Mouse (Mus musculus): Measurements from ENCODE around the gene Naa15. TPM values are rescaled to one million over a fixed set of nuclear protein-coding genes. Genes with fewer than 3 reads are reported as not detected.
"Not testable (repeated sequence)": the region's sequence is repeated elsewhere in the genome, so short reads cannot be mapped to it uniquely, and the experiment has no call there.

Naa15 gene
- 56.0 and 65.8 TPM in 2 replicates for total RNA-seq (2021)
- long read RNA-seq, full-length matches to known transcripts = 14 of 48 reads
- long read RNA-seq, partial matches to known transcripts = 19 of 48 reads
- long read RNA-seq, other reads (novel, unspliced or antisense) = 15 of 48 reads

DNA sequence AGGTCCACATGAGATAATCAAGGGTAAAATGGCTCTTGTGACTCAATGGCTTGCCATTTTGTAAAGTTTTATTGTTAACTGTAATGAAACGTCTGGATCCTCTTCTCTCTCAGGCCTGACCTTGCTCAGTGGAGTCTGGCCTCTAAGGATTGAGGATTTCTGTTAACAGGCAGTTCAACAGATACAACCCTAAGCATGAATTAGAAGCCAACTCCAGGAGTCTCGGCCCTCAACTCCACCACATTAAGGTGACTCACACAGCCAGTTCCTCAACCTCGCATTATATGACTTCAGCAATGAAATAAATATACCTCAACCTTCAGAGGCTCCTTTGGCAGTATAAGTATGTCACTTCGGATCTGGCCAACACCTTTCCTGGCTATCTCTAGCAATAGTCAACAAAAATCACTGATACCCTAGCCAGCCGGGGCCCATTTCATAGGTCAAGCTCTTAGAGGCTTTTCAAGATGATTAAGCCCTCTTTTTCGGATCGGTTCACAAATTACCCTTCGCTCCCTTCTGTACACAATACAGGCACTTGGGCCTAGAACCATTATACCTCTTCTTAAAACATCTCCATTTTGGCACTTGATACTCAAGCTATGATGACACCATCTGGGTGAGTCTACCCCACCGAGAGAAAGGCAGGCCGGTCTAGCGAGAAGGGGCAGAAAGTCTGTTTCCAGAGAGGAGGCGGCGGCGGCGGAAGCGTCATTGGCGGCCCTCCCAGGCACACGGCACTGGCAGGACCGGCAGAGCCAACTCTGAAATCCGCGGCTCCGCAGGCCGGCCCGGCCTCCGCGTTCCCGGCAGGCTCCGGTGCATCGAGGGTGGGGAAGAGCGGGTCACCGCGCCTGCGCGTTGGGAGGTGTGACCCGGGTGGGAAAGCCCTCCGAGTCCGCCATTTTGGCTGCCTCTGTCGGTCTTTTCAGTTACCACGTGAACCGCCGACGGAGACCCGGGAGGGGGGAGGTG, at the start of gene Naa15:
TSS of gene Naa15 (plus strand) at position 51 of the 975 bp plus-strand sequence.
- DNase-seq = peak; percentile 98

DNA sequence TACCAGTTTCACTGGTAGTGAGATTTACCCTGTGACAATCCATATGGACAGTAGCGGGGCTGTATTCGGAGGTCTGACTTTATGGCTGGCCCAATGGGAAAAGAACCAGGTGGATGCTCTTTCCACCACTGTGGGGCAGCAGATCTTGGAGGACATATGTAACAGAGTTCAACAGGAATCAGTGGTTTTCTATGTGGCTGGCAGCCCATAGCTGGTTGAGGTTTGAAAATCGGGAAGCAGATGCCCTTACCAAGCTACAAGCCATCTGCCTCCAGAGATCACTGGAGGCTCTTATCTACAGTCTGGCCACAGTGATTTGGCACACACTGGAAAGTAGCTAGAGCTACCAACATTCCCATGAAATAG, 49.4 kb upstream of the Naa15 start:
- no peak for DNase-seq

DNA sequence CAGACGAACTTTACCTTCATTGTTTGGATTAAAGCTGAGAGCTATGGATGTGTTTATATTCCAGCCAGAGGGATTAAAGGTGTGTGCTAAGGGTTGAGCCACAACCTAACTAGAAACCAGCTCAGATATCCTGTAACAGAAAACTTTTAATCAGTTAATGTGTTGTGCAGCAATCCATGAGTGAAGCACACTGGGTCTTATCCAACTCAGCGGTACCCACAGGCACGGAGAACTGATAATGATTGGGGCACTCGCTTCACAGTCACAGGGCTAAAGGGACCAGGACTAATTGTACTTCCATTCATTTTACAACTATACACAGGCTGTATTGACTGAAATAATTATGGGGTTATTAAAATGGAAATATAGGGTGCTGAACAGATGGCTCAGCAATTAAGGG, 48.0 kb upstream of the Naa15 start:
- DNase-seq = no peak

DNA sequence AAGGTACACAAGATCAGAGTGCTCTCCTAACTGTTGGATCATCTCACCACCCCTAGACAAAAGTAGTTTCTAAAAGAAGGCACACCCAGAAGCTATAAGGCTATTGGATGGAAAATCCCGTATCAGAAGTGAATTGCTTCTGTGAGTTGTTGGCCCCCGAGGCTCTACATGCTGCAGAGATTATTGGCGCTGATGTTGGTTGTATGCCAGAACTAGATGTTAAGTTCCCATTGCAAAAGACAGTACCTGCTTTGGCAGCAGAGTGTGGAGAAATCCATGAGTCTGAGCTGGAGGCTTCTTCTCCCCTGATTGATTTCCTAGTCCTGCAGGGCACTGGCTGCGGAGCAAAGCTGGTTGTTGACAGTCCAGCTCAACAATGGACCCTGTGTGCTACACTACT, 46.9 kb upstream of the Naa15 start:
- no peak for DNase-seq

DNA sequence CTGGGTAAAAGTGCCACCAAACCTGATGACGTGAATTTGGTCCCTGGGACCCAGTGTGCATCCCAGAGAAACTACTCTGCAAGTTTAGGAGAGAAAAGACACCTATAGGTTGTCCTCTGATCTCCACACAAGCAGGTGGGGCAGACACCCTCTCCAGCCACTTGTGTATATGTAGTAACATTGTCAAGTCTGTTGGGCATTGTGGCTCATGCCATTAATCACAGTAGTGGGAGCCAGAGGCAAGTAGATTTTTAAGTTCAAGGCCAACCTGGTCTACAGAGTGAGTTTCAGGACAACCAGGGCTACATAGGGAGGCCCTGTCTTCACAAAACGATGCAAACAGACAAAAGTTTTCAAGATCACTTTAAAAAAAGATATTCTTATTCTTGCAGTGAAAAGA, 43.1 kb upstream of the Naa15 start:
- DNase-seq = no peak

DNA sequence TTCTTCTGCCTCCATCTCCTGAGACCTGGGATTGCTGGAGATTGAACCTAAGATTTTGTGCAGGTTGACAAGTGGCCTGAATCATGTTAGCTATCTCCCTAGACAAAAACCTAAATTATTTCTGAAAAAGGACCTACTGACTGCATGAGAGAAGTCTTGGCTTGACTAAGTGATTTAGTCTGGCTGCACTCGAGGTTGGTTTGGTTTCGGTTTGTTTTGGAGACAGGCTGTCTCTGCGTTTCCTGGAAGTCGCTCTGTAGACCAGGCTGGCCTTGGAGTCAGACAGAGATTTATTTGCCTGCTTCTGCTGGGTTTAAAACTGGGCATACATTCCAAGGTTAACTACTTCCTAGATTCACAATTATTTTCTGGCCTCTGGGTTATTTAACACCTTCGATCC, 42.1 kb upstream of the Naa15 start:
- no peak for DNase-seq

DNA sequence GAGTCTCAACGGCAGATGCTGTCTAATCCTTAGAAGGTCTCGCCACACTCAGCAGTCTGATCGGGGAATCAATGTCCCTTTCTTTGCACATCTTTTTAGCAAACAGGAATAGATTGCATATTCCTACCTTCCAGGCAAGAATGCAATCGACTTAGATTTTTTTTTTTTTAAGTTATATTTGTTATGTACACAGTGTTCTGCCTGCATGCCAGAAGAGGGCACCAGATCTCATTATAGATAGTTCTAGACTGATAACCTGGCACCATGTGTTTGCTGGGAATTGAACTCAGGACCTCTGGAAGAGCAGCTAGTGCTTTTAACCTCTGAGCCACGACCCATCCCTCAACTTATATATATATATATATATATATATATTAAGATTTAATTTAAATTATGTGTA, 41.4 kb upstream of the Naa15 start:
- no peak for DNase-seq

DNA sequence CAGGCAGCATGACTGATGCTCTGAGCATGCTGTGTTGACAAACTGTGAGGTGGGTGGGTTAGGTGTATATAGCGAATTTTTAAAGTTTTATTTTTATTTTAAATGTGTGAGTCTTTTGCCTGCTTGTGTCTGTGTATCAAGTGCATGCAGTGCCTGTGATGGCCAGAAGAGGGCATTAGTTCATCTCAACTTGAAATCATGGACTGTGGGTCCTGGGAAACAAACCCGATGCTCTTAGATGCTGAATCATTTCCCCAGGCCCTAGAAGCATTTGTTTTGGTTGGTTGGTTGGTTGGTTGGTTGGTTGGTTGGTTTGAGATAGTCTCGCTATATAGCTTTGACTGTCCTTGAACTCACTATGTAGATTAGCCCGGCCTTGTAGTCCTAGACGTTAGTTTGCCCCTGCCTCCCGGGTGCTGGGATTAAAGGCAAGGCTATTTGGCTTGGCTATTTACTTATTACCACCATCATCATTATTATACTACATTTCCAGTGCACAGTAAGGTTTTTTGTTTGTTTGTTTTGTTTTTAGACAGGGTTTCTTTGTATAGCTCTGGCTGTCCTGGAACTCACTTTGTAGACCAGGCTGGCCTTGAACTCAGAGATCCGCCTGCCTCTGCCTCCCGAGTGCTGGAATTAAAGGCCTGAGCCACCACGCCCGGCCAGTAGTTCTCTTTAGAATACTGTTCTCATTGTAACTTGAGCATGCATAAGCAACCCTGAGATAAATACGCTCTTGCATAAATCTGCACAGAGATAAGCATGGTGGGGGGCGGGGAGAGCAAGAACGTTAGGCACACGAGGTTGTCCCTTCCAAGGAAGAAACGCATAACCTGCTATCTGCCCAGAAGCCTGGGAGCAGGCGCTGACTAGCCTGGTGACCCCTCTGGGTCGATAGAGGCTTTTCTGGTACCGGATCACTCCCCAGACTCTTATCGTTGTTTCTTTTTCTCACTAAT, 39.4 kb upstream of the Naa15 start:
- peak; percentile 54 for DNase-seq

DNA sequence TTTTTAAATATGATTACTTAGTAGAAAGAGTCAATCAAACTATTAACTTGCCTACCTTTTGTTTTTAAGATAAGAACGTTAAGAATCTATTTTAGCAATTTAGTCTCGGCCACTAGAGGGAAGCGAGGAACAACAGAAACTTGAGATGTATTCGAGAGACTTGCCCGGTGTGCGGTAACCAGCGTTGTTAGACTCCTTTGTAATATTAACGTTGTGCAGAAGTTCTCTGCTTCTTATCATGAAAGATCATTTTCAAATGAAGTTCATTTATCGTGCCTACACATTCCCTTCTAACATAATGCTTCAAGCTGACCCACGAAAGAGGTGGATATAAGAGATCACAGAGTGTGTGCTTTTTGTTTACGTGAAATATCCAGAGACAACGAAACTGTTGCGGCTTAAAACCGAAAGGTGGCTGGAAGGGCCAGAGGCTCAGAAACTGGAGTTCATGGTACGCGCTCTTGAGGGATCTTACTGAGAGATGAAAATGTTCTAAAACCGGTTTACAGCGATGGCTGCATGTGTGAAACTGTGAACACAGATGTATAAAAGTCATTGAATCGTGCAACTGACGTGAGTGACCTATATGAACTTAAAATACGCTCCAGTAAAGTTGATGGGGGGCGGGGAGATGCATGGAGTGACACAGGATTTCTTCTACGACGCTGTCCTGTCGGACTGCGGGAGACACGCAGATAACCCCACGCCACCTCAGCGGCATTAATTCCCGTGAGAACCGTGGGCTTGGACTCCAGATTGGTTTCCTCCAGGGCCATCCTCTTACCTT, 36.9 kb upstream of the Naa15 start:
- DNase-seq = no peak

DNA sequence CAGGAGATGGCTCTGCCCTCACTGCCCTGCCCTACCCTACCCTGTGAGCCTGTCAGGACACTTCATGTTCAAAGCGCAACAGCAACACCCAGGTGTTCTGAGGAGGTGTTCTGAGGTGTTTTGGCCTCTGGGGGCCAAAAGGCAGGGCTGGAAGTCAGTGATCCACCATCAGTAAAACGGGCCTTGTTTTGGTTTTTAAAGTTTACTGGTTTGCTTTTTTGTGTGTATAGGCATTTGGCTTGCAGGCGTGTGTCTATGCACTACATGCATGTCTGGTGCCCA, 36.3 kb upstream of the Naa15 start:
- no peak for DNase-seq

DNA sequence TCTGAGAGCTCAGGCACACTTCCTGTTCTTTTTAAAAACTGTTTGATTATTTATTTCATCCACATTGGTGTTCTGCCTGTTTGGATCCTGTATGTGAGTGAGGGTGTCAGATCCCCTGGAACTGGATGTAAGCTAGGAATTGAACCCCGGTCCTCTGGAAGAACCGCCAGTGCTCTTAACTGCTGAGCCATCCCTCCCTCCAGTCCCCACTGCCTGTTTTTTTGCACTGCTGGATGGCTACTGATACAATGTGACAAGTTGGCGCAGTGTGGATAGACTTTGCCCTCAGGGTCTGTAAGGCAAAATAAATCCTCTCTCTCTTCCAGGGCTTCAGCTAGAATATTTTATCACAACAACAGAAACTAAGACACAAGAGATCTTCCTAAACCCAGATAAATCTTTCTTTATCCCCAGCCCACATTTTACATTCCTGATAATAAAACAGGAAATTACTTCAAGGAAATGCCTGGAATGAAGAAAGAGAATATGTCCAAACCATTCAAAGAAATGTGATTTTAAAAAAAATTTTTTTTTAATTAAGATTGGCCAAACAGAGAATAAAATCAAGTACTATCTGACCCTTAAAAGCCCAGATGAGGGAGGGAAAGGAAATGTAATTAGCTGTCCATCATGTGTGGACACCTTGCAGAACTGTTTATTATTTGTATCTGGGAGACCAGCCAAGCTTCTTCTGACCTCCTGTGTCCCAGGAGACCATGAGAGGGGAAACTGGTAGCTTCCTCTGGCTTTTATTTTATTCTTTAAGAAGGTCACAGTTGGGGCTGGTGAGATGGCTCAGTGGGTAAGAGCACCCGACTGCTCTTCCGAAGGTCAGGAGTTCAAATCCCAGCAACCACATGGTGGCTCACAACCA, 34.9 kb upstream of the Naa15 start:
- no peak for DNase-seq

DNA sequence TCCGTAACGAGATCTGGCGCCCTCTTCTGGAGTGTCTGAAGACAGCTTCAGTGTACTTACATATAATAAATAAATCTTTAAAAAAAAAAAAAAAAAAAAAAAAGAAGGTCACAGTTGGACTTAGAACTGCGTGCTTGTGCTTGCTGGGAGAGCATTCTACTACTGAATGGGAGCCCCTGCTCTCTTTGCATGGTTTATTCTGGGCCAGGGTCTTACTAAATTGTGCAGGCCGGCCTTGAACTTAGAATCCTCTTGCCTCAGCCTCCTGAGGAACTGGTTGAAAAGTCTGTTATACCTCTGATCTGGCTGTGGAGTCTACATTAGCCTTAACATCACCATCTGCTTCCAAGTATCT, 34.3 kb upstream of the Naa15 start:
- DNase-seq = no peak

DNA sequence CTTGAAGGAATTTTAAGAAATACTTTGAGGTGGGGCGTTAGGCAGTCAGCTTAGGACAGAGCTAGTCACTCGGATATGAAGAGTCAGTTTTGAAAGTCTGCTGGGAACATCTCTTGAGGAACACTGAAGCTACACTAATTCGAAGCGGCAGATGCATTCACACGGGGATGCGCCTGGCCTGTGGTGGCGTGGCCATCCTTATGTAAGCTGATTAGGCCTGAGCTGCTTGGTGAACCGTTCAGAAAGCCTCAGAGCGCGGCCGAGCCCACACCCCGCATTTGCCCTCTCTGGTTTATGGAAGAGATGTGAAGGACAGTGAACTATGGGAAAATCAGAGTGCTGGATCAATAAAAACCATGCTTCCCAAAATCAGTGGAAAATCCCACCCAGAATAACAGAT, 31.5 kb upstream of the Naa15 start:
- DNase-seq = no peak

DNA sequence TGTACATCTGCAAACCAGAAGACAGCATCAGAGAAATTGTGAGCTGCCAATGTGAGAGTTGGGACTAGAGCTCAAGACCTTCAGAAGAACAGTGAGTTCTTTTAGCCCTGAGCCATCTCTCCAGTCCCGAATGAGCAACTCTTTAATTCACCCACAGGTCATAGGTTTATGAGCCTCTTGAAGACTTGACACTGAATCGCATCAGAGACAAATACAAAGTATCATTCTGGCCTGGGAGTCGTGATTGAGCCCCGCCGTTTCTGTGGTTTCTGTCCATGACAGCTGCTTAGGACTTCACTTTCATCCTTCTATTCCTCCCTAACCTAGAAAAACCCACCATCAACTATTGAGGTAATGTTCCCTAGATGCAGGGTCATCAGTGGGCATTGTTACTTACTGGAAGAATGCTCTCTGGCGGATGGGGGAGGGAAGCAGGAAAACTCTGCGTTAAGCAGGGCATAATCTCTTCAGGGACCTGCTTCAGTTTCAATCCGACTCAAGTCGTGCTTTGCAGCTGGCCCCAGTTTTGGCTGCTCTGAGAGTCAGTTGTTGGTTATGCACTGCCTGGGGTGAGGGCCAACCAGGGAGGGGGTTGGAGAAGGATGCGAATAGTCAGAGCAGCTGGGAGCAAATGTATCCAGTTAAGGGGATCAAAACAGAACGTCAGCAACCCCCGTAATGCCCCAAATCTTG, 28.4 kb upstream of the Naa15 start:
- DNase-seq = no peak

DNA sequence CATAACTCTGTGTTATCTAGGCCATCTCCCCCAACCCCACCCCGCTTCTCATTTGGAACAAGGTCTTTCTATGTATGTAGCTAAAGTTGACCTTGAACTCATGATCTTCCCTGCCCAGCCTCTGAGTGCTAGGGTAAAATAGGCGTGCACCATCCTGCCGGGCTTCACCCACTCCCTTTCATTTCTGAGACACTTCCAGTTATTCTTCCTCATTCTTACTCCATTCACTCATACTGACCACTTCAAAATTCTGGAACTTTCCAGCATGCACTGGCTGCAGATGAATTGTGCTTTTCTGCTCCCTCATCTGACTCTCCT, 27.9 kb upstream of the Naa15 start:
- no peak for DNase-seq

DNA sequence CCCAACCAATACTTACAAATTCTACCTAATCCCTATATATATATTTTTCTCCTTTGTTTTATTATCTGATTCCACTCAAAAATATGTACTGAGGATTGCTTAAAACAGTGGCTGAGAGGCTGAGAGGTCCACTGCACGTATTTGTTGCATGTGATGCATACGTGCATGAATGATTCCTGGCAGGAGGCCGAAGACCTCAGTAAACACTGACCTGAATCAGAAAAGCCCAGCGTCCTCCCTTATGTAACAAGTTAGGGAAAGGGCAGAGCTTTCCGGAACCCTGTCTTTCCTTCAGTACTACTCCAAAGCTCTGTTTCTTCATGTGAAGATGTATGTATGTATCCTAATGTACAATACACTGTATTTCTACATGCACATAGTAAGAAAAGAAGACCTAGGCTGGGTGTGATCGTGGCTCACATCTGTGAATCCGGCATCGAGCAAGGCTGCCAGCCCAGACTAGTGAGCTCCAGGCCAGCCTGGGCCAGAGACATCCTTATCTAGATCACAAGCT, 27.0 kb upstream of the Naa15 start:
- no peak for DNase-seq

DNA sequence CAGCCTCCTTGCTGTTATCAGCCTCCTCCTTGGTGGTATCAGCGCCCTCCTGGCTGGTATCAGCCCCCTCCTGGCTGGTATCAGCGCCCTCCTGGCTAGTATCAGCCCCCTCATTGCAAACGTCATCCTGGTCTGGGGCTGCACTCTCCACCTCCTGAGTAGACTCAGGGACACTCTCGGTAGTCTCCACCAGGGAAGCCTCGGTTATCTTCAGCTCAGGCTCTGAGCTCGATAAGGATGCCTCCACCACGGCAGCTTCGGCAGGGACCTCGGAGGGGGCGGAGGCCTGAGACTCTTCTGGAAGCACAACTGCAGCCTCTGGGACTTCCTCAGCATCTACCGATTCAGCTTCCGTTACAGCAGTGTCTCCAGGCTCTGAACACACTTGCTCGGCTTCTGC, 26.0 kb upstream of the Naa15 start:
- no peak for DNase-seq

DNA sequence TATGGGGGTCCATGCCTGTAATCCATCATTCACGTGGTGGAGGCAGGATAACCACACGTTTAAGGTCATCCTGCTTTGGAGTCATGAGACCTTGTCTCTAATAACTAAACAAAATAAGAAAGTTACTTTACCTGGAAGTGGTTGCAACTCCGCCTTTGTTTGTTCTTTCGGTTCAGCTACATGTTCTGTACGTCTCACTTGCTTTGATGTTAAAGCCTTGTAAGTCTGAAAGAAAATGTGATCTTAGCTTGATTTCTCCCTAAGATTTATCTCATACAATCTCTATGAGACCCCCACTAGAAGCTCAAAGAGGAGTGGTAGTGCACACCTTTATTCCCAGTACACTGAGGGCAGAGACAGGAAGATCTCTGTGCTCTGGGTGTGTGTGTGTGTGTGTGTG, 23.9 kb upstream of the Naa15 start:
- no peak for DNase-seq

DNA sequence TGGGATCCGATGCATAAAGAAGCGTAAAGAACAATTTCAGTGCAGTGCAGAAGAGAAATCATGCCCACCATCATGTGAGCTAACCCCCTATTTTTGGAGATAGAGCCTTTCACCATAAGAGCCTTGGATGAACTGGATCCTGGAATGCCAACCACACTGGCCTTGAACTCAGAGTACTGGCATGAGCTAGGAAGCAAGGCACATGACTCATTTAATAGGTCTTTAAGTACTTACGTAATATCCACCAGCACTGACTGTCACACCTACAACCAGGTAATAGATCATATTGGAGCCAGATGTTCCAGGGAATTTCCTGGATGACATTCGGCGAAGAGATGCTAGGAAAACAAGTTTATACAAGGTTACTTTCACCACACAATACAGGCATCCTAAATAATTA, 23.4 kb upstream of the Naa15 start:
- no peak for DNase-seq

DNA sequence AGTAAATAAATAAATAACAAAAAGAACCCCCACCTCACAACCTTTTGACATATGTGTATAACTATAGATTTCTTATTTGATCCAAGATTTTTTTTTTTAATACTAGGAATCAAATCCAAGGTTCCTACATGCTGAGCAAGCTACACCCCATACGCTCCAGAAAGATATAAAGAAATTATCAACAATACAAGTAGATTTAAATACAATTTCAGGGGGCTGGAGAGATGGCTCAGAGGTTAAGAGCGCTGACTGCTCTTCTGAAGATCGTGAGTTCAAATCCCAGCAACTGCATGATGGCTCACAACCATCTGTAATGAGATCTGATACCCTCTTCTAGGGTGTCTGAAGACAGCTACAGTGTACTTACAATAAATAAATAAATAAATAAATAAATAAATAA, 21.9 kb upstream of the Naa15 start:
- DNase-seq = not testable (repeated sequence)

DNA sequence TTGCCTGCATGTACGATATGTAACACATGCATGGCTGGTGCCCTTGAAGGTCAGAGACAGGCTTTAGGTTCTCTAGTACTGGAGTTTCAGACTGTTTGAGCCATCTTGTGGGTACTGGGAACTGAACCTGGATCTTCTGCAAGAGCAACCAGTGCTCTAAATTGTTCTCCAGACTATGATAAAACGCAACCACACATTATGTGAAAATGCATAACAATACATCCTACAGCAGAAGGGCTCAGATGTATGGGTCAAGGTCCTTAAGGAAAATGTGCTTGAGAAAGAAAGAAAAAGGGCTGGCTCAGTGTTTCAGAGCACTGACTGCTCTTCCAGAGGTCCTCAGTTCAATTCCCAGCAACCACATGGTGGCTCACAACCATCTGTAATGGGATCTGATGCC, 21.3 kb upstream of the Naa15 start:
- no peak for DNase-seq
